Mouse (Mus musculus): ENCODE results near the gene Srgn. TPM values are rescaled to one million over a fixed set of nuclear protein-coding genes. Genes with fewer than 3 reads are reported as not detected.

Gene Srgn
- polyA plus RNA-seq, 1 experiment = not detected

GRCm38 (mm10) chr10:62520911-62521310 is 6.3 kb downstream of the Srgn start:
- H3K27me3 ChIP-seq (ENCODE audit: control insufficient read depth, insufficient read depth, insufficient read length) = peaks cover 31% of the 10 kb centered on the region
- no peaks in the 10 kb centered on the region for H3K36me3 ChIP-seq (ENCODE audit: control insufficient read depth, insufficient read depth)
- no peaks in the 10 kb centered on the region for H3K79me2 ChIP-seq (ENCODE audit: control insufficient read depth, insufficient read depth)
- no peak overlapping the region for H3ac ChIP-seq (ENCODE audit: control insufficient read depth, insufficient read length, low read depth)
- no peaks in the 10 kb centered on the region for H3K79me3 ChIP-seq (ENCODE audit: low read depth)
- no peak overlapping the region for H3K4me3 ChIP-seq (ENCODE audit: insufficient read depth, poor library complexity, severe bottlenecking)
- TF ChIP-seq CTCF (IDR thresholded peaks at IDR 0.05; ENCODE audit: control insufficient read depth, insufficient read depth, insufficient read length) (no peak), CEBPB (IDR thresholded peaks at IDR 0.05; ENCODE audit: low read depth) (no peak), MAX (IDR thresholded peaks at IDR 0.05) (no peak), USF1 (IDR thresholded peaks at IDR 0.05; ENCODE audit: low read depth) (no peak), MYOD1 (IDR thresholded peaks at IDR 0.05; ENCODE audit: control insufficient read depth, insufficient read length, low read depth) (no peak), FOSL1 (IDR thresholded peaks at IDR 0.05; ENCODE audit: insufficient read depth, low read length, poor library complexity, severe bottlenecking) (no peak), MYOG (IDR thresholded peaks at IDR 0.05; ENCODE audit: control insufficient read depth, extremely low read depth, insufficient read length) (no peak)

- H3ac ChIP-seq (ENCODE audit: control insufficient read depth, insufficient read length, low read depth) = no peak overlapping the region
- H3K79me3 ChIP-seq (ENCODE audit: low read depth) = no peaks in the 10 kb centered on the region
- H3K79me2 ChIP-seq (ENCODE audit: control insufficient read depth, insufficient read depth) = no peaks in the 10 kb centered on the region
- H3K36me3 ChIP-seq (ENCODE audit: control insufficient read depth, insufficient read depth) = no peaks in the 10 kb centered on the region
- peaks cover 33% of the 10 kb centered on the region for H3K27me3 ChIP-seq (ENCODE audit: control insufficient read depth, insufficient read depth, insufficient read length)
- H3K4me3 ChIP-seq (ENCODE audit: insufficient read depth, poor library complexity, severe bottlenecking) = no peak overlapping the region
- no peak for TF ChIP-seq MYOG (IDR thresholded peaks at IDR 0.05; ENCODE audit: control insufficient read depth, extremely low read depth, insufficient read length)
- no peak for TF ChIP-seq FOSL1 (IDR thresholded peaks at IDR 0.05; ENCODE audit: insufficient read depth, low read length, poor library complexity, severe bottlenecking)
- TF ChIP-seq CTCF (IDR thresholded peaks at IDR 0.05; ENCODE audit: control insufficient read depth, insufficient read depth, insufficient read length) = no peak
- no peak for TF ChIP-seq MYOD1 (IDR thresholded peaks at IDR 0.05; ENCODE audit: control insufficient read depth, insufficient read length, low read depth)
- no peak for TF ChIP-seq CEBPB (IDR thresholded peaks at IDR 0.05; ENCODE audit: low read depth)
- no peak for TF ChIP-seq MAX (IDR thresholded peaks at IDR 0.05)
- TF ChIP-seq USF1 (IDR thresholded peaks at IDR 0.05; ENCODE audit: low read depth) = no peak
Observed at GRCm38 (mm10) chr10:62517511-62517910, 9.7 kb downstream of the Srgn start.

- Histone ChIP-seq H3K79me3 (ENCODE audit: low read depth) (no peaks in the 10 kb centered on the region), H3K36me3 (ENCODE audit: control insufficient read depth, insufficient read depth) (no peaks in the 10 kb centered on the region), H3K79me2 (ENCODE audit: control insufficient read depth, insufficient read depth) (no peaks in the 10 kb centered on the region), H3K4me3 (ENCODE audit: insufficient read depth, poor library complexity, severe bottlenecking) (no peak overlapping the region), H3K27me3 (ENCODE audit: control insufficient read depth, insufficient read depth, insufficient read length) (peaks cover 22% of the 10 kb centered on the region), H3ac (ENCODE audit: control insufficient read depth, insufficient read length, low read depth) (no peak overlapping the region)
- TF ChIP-seq MYOG (IDR thresholded peaks at IDR 0.05; ENCODE audit: control insufficient read depth, extremely low read depth, insufficient read length) (no peak), MAX (IDR thresholded peaks at IDR 0.05) (no peak), USF1 (IDR thresholded peaks at IDR 0.05; ENCODE audit: low read depth) (no peak), CTCF (IDR thresholded peaks at IDR 0.05; ENCODE audit: control insufficient read depth, insufficient read depth, insufficient read length) (no peak), CEBPB (IDR thresholded peaks at IDR 0.05; ENCODE audit: low read depth) (no peak), MYOD1 (IDR thresholded peaks at IDR 0.05; ENCODE audit: control insufficient read depth, insufficient read length, low read depth) (no peak), FOSL1 (IDR thresholded peaks at IDR 0.05; ENCODE audit: insufficient read depth, low read length, poor library complexity, severe bottlenecking) (no peak)
Observed at GRCm38 (mm10) chr10:62512855-62513254, 14.4 kb downstream of the Srgn start.

GRCm38 (mm10) chr10:62511528-62511927 is 15.7 kb downstream of the Srgn start:
- H3K27me3 ChIP-seq (ENCODE audit: control insufficient read depth, insufficient read depth, insufficient read length) = peaks cover 15% of the 10 kb centered on the region
- no peak overlapping the region for H3K4me3 ChIP-seq (ENCODE audit: insufficient read depth, poor library complexity, severe bottlenecking)
- H3K79me2 ChIP-seq (ENCODE audit: control insufficient read depth, insufficient read depth) = no peaks in the 10 kb centered on the region
- H3K36me3 ChIP-seq (ENCODE audit: control insufficient read depth, insufficient read depth) = no peaks in the 10 kb centered on the region
- no peak for TF ChIP-seq CTCF (IDR thresholded peaks at IDR 0.05; ENCODE audit: control insufficient read depth, insufficient read depth, insufficient read length)
- no peak for TF ChIP-seq CEBPB (IDR thresholded peaks at IDR 0.05; ENCODE audit: low read depth)
- no peak for TF ChIP-seq MYOD1 (IDR thresholded peaks at IDR 0.05; ENCODE audit: control insufficient read depth, insufficient read length, low read depth)
- TF ChIP-seq MYOG (IDR thresholded peaks at IDR 0.05; ENCODE audit: control insufficient read depth, extremely low read depth, insufficient read length) = no peak
- no peak for TF ChIP-seq USF1 (IDR thresholded peaks at IDR 0.05; ENCODE audit: low read depth)
- no peak for TF ChIP-seq FOSL1 (IDR thresholded peaks at IDR 0.05; ENCODE audit: insufficient read depth, low read length, poor library complexity, severe bottlenecking)
- TF ChIP-seq MAX (IDR thresholded peaks at IDR 0.05) = no peak
- H3ac ChIP-seq (ENCODE audit: control insufficient read depth, insufficient read length, low read depth) = no peak overlapping the region
- no peaks in the 10 kb centered on the region for H3K79me3 ChIP-seq (ENCODE audit: low read depth)

GRCm38 (mm10) chr10:62509032-62509656 is 18.1 kb downstream of the Srgn start:
- no peaks in the 10 kb centered on the region for H3K79me3 ChIP-seq (ENCODE audit: low read depth)
- H3K4me3 ChIP-seq (ENCODE audit: insufficient read depth, poor library complexity, severe bottlenecking) = no peak overlapping the region
- no peak for TF ChIP-seq MAX (IDR thresholded peaks at IDR 0.05)
- no peak for TF ChIP-seq MYOG (IDR thresholded peaks at IDR 0.05; ENCODE audit: control insufficient read depth, extremely low read depth, insufficient read length)
- no peak for TF ChIP-seq MYOD1 (IDR thresholded peaks at IDR 0.05; ENCODE audit: control insufficient read depth, insufficient read length, low read depth)
- no peak for TF ChIP-seq CTCF (IDR thresholded peaks at IDR 0.05; ENCODE audit: control insufficient read depth, insufficient read depth, insufficient read length)
- peak; percentile 71 for TF ChIP-seq CEBPB (IDR thresholded peaks at IDR 0.05; ENCODE audit: low read depth)
- no peak overlapping the region for H3ac ChIP-seq (ENCODE audit: control insufficient read depth, insufficient read length, low read depth)
- H3K27me3 ChIP-seq (ENCODE audit: control insufficient read depth, insufficient read depth, insufficient read length) = peaks cover 10% of the 10 kb centered on the region
- no peaks in the 10 kb centered on the region for H3K79me2 ChIP-seq (ENCODE audit: control insufficient read depth, insufficient read depth)
- H3K36me3 ChIP-seq (ENCODE audit: control insufficient read depth, insufficient read depth) = no peaks in the 10 kb centered on the region
